Mouse (Mus musculus) cerebellum, postnatal 25 days (tissue): Measurements from ENCODE around the gene A830031A19Rik.

Experiments
- DNase-seq, 2 experiments: peaks; one replicate each; pipeline ENCODE4 v3.0.0; 2021; ENCODE audit warnings: mixed read lengths in 2 of 2

The A830031A19Rik gene

GRCm38 (mm10) chr11:24095236-24095635 is 20.4 kb upstream of the A830031A19Rik start:
- no peak for DNase-seq

- DNase-seq = no peak
These were observed 19.2 kb upstream of the A830031A19Rik start for GRCm38 (mm10) chr11:24094086-24094487.

GRCm38 (mm10) chr11:24092618-24093017 is 17.8 kb upstream of the A830031A19Rik start:
- DNase-seq = no peak

GRCm38 (mm10) chr11:24091393-24092080 is 16.7 kb upstream of the A830031A19Rik start:
- no peak for DNase-seq

GRCm38 (mm10) chr11:24090443-24090842 is 15.6 kb upstream of the A830031A19Rik start:
- DNase-seq = no peak

GRCm38 (mm10) chr11:24087069-24087468 is 12.2 kb upstream of the A830031A19Rik start:
- DNase-seq = no peak

- DNase-seq = no peak
These were observed 11.1 kb upstream of the A830031A19Rik start for GRCm38 (mm10) chr11:24085986-24086385.

GRCm38 (mm10) chr11:24084590-24084989 is 9.7 kb upstream of the A830031A19Rik start:
- no peak for DNase-seq

- DNase-seq = no peak
These were observed 9.2 kb upstream of the A830031A19Rik start for GRCm38 (mm10) chr11:24084077-24084476.

GRCm38 (mm10) chr11:24083423-24083822 is 8.6 kb upstream of the A830031A19Rik start:
- DNase-seq = no peak

- DNase-seq = no peak
These were observed 8.2 kb upstream of the A830031A19Rik start for GRCm38 (mm10) chr11:24083076-24083405.

GRCm38 (mm10) chr11:24082385-24083075 is 7.7 kb upstream of the A830031A19Rik start:
- DNase-seq = no peak

- peak; percentile 44 to 53 for DNase-seq
These were observed 7.0 kb upstream of the A830031A19Rik start for GRCm38 (mm10) chr11:24081687-24082384.

- peak; percentile 58 to 70 for DNase-seq
These were observed 6.3 kb upstream of the A830031A19Rik start for GRCm38 (mm10) chr11:24081016-24081686.

- DNase-seq = peak; percentile 33 to 51
These were observed 5.7 kb upstream of the A830031A19Rik start for GRCm38 (mm10) chr11:24080541-24080940.

GRCm38 (mm10) chr11:24079392-24080391 is 4.8 kb upstream of the A830031A19Rik start:
- peak; percentile 40 to 51 for DNase-seq

- peak; percentile 39 to 43 for DNase-seq
These were observed 4.0 kb upstream of the A830031A19Rik start for GRCm38 (mm10) chr11:24078706-24079316.

- peak; percentile 27 to 31 for DNase-seq
These were observed 3.2 kb upstream of the A830031A19Rik start, which contains the start of gene Bcl11a for GRCm38 (mm10) chr11:24077795-24078705. TSS of gene Bcl11a (plus strand) at chr11:24078056.

- DNase-seq = peak; percentile 32 to 44
These were observed 2.2 kb upstream of the A830031A19Rik start for GRCm38 (mm10) chr11:24076821-24077730.
